Mouse (Mus musculus): ENCODE measurements at regions not wholly inside any gene's neighbourhood (a gene's known extent, or its start where the extent isn't known, plus 50 kb on each side); places are given as distances from the start of the nearest gene placed in this dataset.

DNA sequence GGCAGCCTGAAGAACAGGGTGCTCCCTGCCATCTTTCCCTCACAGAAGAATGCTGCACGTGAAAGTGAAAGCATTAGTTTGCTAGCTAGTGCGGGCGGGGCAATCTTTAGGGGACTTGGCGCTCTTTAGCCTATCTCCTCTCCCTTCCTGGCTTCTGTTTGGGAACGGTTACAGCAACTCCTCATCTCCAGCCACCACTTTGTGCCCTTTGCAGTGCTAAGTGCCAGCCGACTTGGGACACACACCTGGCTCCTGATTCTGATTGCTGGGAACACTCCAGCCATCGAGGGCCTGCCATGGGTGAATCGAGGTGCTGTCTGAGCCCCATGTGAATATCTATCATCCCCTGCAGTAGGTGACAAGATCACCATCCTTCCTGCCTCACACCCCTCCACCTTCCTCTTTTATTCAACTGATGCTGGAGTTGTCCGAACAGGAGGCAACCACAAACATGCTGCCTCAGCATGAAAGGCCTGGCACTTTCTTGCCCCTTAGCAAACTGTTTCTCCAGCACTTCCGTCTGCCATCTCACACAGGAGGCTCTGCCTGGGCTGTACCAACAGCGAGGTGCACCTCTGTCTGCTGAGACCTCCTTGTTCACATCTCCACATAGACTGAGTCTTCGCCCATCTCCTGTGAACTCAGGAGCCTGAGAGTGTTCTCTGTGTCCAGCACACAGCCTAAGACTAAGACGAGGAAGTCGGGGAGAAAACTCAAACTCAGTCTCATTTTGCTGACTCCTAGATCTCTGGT, 66.2 kb upstream of the Glrp1 start:
- Histone ChIP-seq H3K9me3 (ENCODE audit: control insufficient read depth, insufficient read depth, low read depth, low read length) (no peaks in the 10 kb centered on the region), H3K36me3 (ENCODE audit: control insufficient read depth, insufficient read depth, low read length, poor library complexity, severe bottlenecking) (no peaks in the 10 kb centered on the region), H3K4me3 (ENCODE audit: insufficient read depth in 1 of 2, low read depth in 1 of 2, low read length in 2 of 2, poor library complexity in 1 of 2, severe bottlenecking in 1 of 2) (no peak overlapping the region), H3K9ac (ENCODE audit: insufficient read depth, low read depth, low read length, poor library complexity, severe bottlenecking) (no peak overlapping the region), H3K27ac (ENCODE audit: insufficient read depth, low read depth, low read length, poor library complexity, severe bottlenecking) (no peak overlapping the region), H3K4me1 (ENCODE audit: control insufficient read depth in 2 of 2, insufficient read depth in 2 of 2, low read length in 2 of 2, poor library complexity in 1 of 2) (peaks cover 0 to 7% of the 10 kb centered on the region in 2 experiments; a peak in 1 of 4 replicates)
- TF ChIP-seq CHD2 (IDR thresholded peaks at IDR 0.05; ENCODE audit: low read depth, low read length) (no peak), HCFC1 (IDR thresholded peaks at IDR 0.05; ENCODE audit: borderline replicate concordance, insufficient read depth, low read length) (no peak), ZC3H11A (IDR thresholded peaks at IDR 0.05; ENCODE audit: borderline replicate concordance, low read depth, low read length) (no peak), MAFK (IDR thresholded peaks at IDR 0.05; ENCODE audit: insufficient read depth, low read depth, low read length) (no peak; the same call in 1 of the 2 replicates), ZNF384 (IDR thresholded peaks at IDR 0.05; ENCODE audit: low read depth, low read length) (no peak)
- no peak for DNase-seq (ENCODE audit: low read depth, low spot score)
- in situ Hi-C loops (cut with MboI; ENCODE audit: low sequenced_read_pairs in 2 of 2, unreplicated experiment in 2 of 2): no loop called here

DNA sequence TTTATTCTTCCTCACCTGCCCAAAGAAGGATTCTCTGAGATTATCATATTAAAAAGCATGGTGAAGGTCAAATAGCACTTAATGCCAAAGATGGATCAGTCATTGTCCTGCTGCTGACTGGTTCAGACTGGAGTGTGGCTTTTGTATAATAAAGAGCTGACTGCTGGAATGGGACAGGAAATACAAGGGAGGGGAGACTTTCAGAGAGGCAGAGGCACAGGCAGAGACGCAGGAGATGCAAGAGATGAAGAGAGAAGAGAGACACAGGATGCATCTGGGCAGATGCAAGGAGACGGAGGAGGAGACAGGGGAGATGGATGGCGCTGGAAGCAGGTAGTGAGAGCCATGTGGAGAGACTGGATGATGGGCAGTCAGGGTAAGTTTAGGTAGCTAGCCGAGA, 65.4 kb upstream of the Glrp1 start:
- DNase-seq (ENCODE audit: low read depth, low spot score): no peak
- no peaks in the 10 kb centered on the region for H3K36me3 ChIP-seq (ENCODE audit: control insufficient read depth, insufficient read depth, low read length, poor library complexity, severe bottlenecking)
- peaks cover 0 to 7% of the 10 kb centered on the region in 2 experiments; a peak in 1 of 4 replicates for H3K4me1 ChIP-seq (ENCODE audit: control insufficient read depth in 2 of 2, insufficient read depth in 2 of 2, low read length in 2 of 2, poor library complexity in 1 of 2)
- H3K9ac ChIP-seq (ENCODE audit: insufficient read depth, low read depth, low read length, poor library complexity, severe bottlenecking): no peak overlapping the region
- no peaks in the 10 kb centered on the region for H3K9me3 ChIP-seq (ENCODE audit: control insufficient read depth, insufficient read depth, low read depth, low read length)
- TF ChIP-seq HCFC1 (IDR thresholded peaks at IDR 0.05; ENCODE audit: borderline replicate concordance, insufficient read depth, low read length): no peak
- no peak for TF ChIP-seq ZC3H11A (IDR thresholded peaks at IDR 0.05; ENCODE audit: borderline replicate concordance, low read depth, low read length)
- no peak for TF ChIP-seq CHD2 (IDR thresholded peaks at IDR 0.05; ENCODE audit: low read depth, low read length)
- TF ChIP-seq ZNF384 (IDR thresholded peaks at IDR 0.05; ENCODE audit: low read depth, low read length): no peak
- no peak for TF ChIP-seq MAFK (IDR thresholded peaks at IDR 0.05; ENCODE audit: insufficient read depth, low read depth, low read length)
- in situ Hi-C loops (cut with MboI; ENCODE audit: low sequenced_read_pairs in 2 of 2, unreplicated experiment in 2 of 2): no loop called here
- H3K27ac ChIP-seq (ENCODE audit: insufficient read depth, low read depth, low read length, poor library complexity, severe bottlenecking): no peak overlapping the region
- H3K4me3 ChIP-seq (ENCODE audit: insufficient read depth in 1 of 2, low read depth in 1 of 2, low read length in 2 of 2, poor library complexity in 1 of 2, severe bottlenecking in 1 of 2): no peak overlapping the region

DNA sequence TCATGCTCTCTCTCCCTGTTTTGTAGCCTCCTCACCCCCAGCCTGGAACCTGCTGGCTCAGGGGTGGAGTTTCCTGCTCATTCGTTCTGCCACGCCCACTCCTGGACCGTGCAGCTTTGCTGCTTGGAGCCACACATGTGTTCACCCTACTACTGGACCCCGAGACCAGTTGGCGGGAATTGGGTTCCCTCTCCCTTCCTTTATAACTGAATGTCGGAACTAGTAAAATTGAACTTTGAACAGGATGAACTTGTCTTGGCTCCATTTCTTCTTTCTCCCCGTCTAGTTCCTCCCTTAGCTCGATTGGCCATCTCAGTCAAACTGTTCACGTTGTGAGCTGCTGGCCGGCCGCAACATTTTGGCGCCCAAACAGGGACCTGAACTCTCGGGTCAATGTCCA, 62.3 kb upstream of the Glrp1 start:
- Histone ChIP-seq H3K9me3 (ENCODE audit: control insufficient read depth, insufficient read depth, low read depth, low read length) (no peaks in the 10 kb centered on the region), H3K4me3 (ENCODE audit: insufficient read depth in 1 of 2, low read depth in 1 of 2, low read length in 2 of 2, poor library complexity in 1 of 2, severe bottlenecking in 1 of 2) (no peak overlapping the region), H3K27ac (ENCODE audit: insufficient read depth, low read depth, low read length, poor library complexity, severe bottlenecking) (no peak overlapping the region), H3K4me1 (ENCODE audit: control insufficient read depth in 2 of 2, insufficient read depth in 2 of 2, low read length in 2 of 2, poor library complexity in 1 of 2) (peaks cover 0 to 7% of the 10 kb centered on the region in 2 experiments; a peak in 1 of 4 replicates), H3K36me3 (ENCODE audit: control insufficient read depth, insufficient read depth, low read length, poor library complexity, severe bottlenecking) (no peaks in the 10 kb centered on the region), H3K9ac (ENCODE audit: insufficient read depth, low read depth, low read length, poor library complexity, severe bottlenecking) (no peak overlapping the region)
- TF ChIP-seq ZC3H11A (IDR thresholded peaks at IDR 0.05; ENCODE audit: borderline replicate concordance, low read depth, low read length) (no peak), ZNF384 (IDR thresholded peaks at IDR 0.05; ENCODE audit: low read depth, low read length) (no peak), CHD2 (IDR thresholded peaks at IDR 0.05; ENCODE audit: low read depth, low read length) (no peak), HCFC1 (IDR thresholded peaks at IDR 0.05; ENCODE audit: borderline replicate concordance, insufficient read depth, low read length) (no peak), MAFK (IDR thresholded peaks at IDR 0.05; ENCODE audit: insufficient read depth, low read depth, low read length) (no peak)
- in situ Hi-C loops (cut with MboI; ENCODE audit: low sequenced_read_pairs in 2 of 2, unreplicated experiment in 2 of 2): no loop called here
- DNase-seq (ENCODE audit: low read depth, low spot score): no peak

DNA sequence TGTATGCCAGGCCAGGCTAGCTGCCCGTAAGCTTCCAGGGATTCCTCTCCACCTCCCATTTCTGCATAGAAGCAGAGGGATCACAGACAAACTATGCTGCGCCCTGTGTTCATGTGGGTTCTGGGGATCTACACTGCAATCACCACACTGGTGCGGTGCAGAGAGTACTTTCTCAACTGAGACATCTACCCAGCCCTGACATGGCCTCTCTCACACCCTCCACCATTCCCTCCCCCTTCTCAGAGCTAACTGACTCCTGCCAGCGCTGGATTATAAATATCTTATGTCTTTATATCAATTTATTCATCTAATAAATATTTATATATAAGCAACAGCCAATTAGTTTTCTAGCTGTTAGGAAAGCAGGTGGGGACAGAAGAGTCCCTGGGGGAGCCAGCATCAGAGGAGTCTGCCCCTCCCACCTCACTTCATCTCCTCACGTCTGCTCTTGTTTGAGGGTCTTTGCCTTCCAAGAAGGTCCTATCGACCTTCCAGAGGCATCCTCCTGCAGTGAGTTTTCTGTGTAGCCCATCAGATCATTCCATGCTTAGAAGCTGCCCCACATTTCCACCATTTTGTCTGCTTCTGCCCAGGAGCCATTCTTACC, 58.7 kb upstream of the Glrp1 start:
- Histone ChIP-seq H3K27ac (ENCODE audit: insufficient read depth, low read depth, low read length, poor library complexity, severe bottlenecking) (no peak overlapping the region), H3K9ac (ENCODE audit: insufficient read depth, low read depth, low read length, poor library complexity, severe bottlenecking) (no peak overlapping the region), H3K4me1 (ENCODE audit: control insufficient read depth in 2 of 2, insufficient read depth in 2 of 2, low read length in 2 of 2, poor library complexity in 1 of 2) (no peaks in the 10 kb centered on the region), H3K36me3 (ENCODE audit: control insufficient read depth, insufficient read depth, low read length, poor library complexity, severe bottlenecking) (no peaks in the 10 kb centered on the region), H3K9me3 (ENCODE audit: control insufficient read depth, insufficient read depth, low read depth, low read length) (no peaks in the 10 kb centered on the region), H3K4me3 (ENCODE audit: insufficient read depth in 1 of 2, low read depth in 1 of 2, low read length in 2 of 2, poor library complexity in 1 of 2, severe bottlenecking in 1 of 2) (no peak overlapping the region)
- in situ Hi-C loops (cut with MboI; ENCODE audit: low sequenced_read_pairs in 2 of 2, unreplicated experiment in 2 of 2): loop anchor here in 1 of 2 experiments (10.0 kb wide), 1 partner anchor 136 kb away; the partner anchor contains the start of gene Arl4c
- no peak for DNase-seq (ENCODE audit: low read depth, low spot score)
- TF ChIP-seq CHD2 (IDR thresholded peaks at IDR 0.05; ENCODE audit: low read depth, low read length) (no peak), MAFK (IDR thresholded peaks at IDR 0.05; ENCODE audit: insufficient read depth, low read depth, low read length) (no peak)

Data from ES-E14 (cell line).